ENCODE assay signal across 15 mouse cellular contexts in the genomic region with DNA sequence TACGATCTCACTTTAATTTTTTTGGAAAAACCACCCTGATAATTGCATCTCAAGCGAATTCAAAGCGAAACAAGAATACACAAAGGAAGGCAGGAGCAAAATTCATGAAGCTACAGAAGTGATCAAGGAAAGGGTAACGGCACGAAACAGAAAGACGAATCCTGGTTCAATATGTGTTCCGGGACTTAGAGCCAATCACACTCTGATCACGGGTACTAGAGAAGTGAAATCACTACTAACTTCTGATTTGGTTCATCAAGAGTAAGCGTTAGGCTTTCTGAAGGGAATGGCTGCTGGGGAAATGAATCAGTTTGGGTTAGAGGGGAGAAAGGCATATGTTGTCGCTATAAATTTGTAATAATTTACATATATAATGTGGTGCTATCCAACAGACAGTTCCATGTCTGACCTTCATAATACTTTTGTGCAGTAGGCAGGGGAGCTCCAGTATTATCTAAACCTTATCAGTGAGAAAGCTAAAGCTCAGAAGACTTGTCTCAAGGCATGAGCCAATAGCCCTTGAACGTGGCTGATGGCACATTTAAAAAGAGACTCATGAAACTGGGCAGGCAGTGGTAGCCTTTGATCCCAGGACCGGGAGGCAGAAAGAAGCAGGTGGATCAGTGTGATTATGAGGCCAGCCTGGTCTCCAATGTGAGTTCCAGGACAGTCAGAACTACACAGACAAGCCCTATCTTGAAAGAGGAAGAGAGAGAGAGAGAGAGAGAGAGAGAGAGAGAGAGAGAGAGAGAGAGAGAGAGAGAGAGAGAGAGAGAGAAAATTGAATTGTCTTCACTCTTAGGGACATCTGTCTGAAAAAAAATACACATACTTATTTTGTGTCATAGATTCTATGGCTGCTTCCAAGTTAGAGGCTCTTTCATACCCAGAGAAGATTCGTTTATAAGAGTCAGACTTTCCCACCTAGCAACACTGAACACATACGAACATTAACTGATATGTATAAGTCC. TPM values are rescaled to one million over a fixed set of nuclear protein-coding genes. Genes with fewer than 3 reads are reported as not detected.
DNase-seq lines count a peak whose midpoint lies in the region; ATAC-seq and TF ChIP-seq lines count a peak whose summit lies in the region.
"Had no signal": no experiment of that assay in that cellular context is flagged by ENCODE, and none has a peak within 500 bp of the region (broad histone marks: within the 10 kb centered on the region; RNA-seq: fewer than 3 reads in every experiment).

No protein-coding gene starts in this region.

- intact Hi-C loops in gastrocnemius, adult 2 months (cut with DNase I), result no loop called here

- DNase-seq in gastrocnemius, adult 2 months, result no peak
- no peak for DNase-seq in gastrocnemius, adult 8-10 months (ENCODE audit: low spot score in 2 of 2)
- DNase-seq in stomach, postnatal 0 days (ENCODE audit: low spot score), result no peak
- DNase-seq in liver, embryonic 14.5 days (ENCODE audit: low read depth in 3 of 3, low spot score in 3 of 3), result peak; percentile 61 to 66 (median 63)
- DNase-seq in hindbrain, embryonic 11.5 days (ENCODE audit: low spot score), result no peak
- no peak for DNase-seq in lung, postnatal 25 days (ENCODE audit: low spot score)
- no peak for DNase-seq in left cerebral cortex, adult 8-10 months (ENCODE audit: low spot score in 2 of 2)
- DNase-seq: cerebellum, postnatal 14 days had no signal

- H3K27ac ChIP-seq in gastrocnemius, adult 2 months, result peak overlapping the region; percentile 38; the same call in 1 of the 2 replicates
- H3K27ac ChIP-seq in stomach, embryonic 15.5 days, result peak overlapping the region; percentile 21; the same call in 1 of the 2 replicates
- no peak overlapping the region for H3K27ac ChIP-seq in stomach, postnatal 0 days (replicated peaks)
- H3K27ac ChIP-seq in liver, embryonic 14.5 days, result peak overlapping the region; percentile 93
- no peak overlapping the region for H3K27ac ChIP-seq in hindbrain, embryonic 11.5 days (ENCODE audit: low read depth, low read length)
- H3K27ac ChIP-seq: embryonic facial prominence, embryonic 12.5 days; hindbrain, embryonic 14.5 days; neural tube, embryonic 13.5 days had no signal

- no peaks in the 10 kb centered on the region for H3K27me3 ChIP-seq in stomach, embryonic 15.5 days (replicated peaks)
- no peaks in the 10 kb centered on the region for H3K27me3 ChIP-seq in stomach, postnatal 0 days (ENCODE audit: control insufficient read depth, insufficient read depth, low read length)
- no peaks in the 10 kb centered on the region for H3K27me3 ChIP-seq in liver, embryonic 14.5 days (ENCODE audit: control insufficient read depth, insufficient read depth, low read length)
- no peaks in the 10 kb centered on the region for H3K27me3 ChIP-seq in hindbrain, embryonic 11.5 days (ENCODE audit: control insufficient read depth, insufficient read depth, low read length)
- H3K27me3 ChIP-seq: CH12.LX; embryonic facial prominence, embryonic 12.5 days; megakaryocyte, embryonic 14.5 days; neural tube, embryonic 13.5 days had no signal

- no peak for TF ChIP-seq CTCF in gastrocnemius, adult 2 months (IDR thresholded peaks at IDR 0.05)
- TF ChIP-seq CTCF in stomach, postnatal 0 days (IDR thresholded peaks at IDR 0.05; ENCODE audit: low read depth), result no peak
- TF ChIP-seq CTCF in liver, embryonic 14.5 days (IDR thresholded peaks at IDR 0.05; ENCODE audit: low read depth), result no peak

- ATAC-seq in stomach, embryonic 15.5 days (ENCODE audit: insufficient read depth, low FRiP score, low read depth), result no peak; the same call in 1 of the 2 replicates
- ATAC-seq in stomach, postnatal 0 days (ENCODE audit: low FRiP score, low TSS enrichment), result no peak
- ATAC-seq in liver, embryonic 14.5 days (ENCODE audit: insufficient read depth), result peak; percentile 47
- no peak for ATAC-seq in hindbrain, embryonic 11.5 days (ENCODE audit: low FRiP score)
- ATAC-seq: forebrain, embryonic 14.5 days had no signal

- H3K9me3 ChIP-seq in stomach, embryonic 15.5 days, result no peaks in the 10 kb centered on the region
- H3K9me3 ChIP-seq in stomach, postnatal 0 days (ENCODE audit: control insufficient read depth, low read length), result no peaks in the 10 kb centered on the region
- H3K9me3 ChIP-seq in liver, embryonic 14.5 days (ENCODE audit: control insufficient read depth, low read length), result no peaks in the 10 kb centered on the region
- H3K9me3 ChIP-seq in hindbrain, embryonic 11.5 days (ENCODE audit: control insufficient read depth, low read length), result no peaks in the 10 kb centered on the region
- H3K9me3 ChIP-seq: embryonic facial prominence, embryonic 12.5 days; megakaryocyte, embryonic 14.5 days; neural tube, embryonic 13.5 days had no signal

- H3K36me3 ChIP-seq in stomach, embryonic 15.5 days, result no peaks in the 10 kb centered on the region
- H3K36me3 ChIP-seq in stomach, postnatal 0 days (ENCODE audit: control insufficient read depth, insufficient read depth, low read length), result no peaks in the 10 kb centered on the region
- no peaks in the 10 kb centered on the region for H3K36me3 ChIP-seq in liver, embryonic 14.5 days (replicated peaks; ENCODE audit: control insufficient read depth, insufficient read depth, low read depth)
- no peaks in the 10 kb centered on the region for H3K36me3 ChIP-seq in hindbrain, embryonic 11.5 days (ENCODE audit: control insufficient read depth, insufficient read depth, low read length)

- no peak for TF ChIP-seq EP300 in stomach, postnatal 0 days (optimal IDR thresholded peaks at IDR 0.05)
- peak; percentile 37; the same call in 1 of the 2 replicates for TF ChIP-seq EP300 in liver, embryonic 14.5 days (IDR thresholded peaks at IDR 0.05; ENCODE audit: low read depth)

- peak overlapping the region; percentile 29; the same call in 1 of the 2 replicates for H3K4me3 ChIP-seq in gastrocnemius, adult 2 months
- H3K4me3 ChIP-seq in stomach, embryonic 15.5 days (replicated peaks), result no peak overlapping the region
- no peak overlapping the region for H3K4me3 ChIP-seq in stomach, postnatal 0 days (ENCODE audit: low read depth, low read length)
- H3K4me3 ChIP-seq in liver, embryonic 14.5 days (ENCODE audit: insufficient read depth in 1 of 2, low read depth in 2 of 2, low read length in 2 of 2), result peak overlapping the region; percentile 24 to 44; a peak in 3 of 4 replicates
- no peak overlapping the region for H3K4me3 ChIP-seq in hindbrain, embryonic 11.5 days (ENCODE audit: low read depth, low read length)
- H3K4me3 ChIP-seq: embryonic facial prominence, embryonic 12.5 days; neural tube, embryonic 13.5 days had no signal

- H3K4me1 ChIP-seq in stomach, embryonic 15.5 days, result peaks cover 9% of the 10 kb centered on the region
- no peaks in the 10 kb centered on the region for H3K4me1 ChIP-seq in stomach, postnatal 0 days (replicated peaks; ENCODE audit: control insufficient read depth, insufficient read depth)
- peaks cover 49 to 52% of the 10 kb centered on the region in 2 experiments for H3K4me1 ChIP-seq in liver, embryonic 14.5 days (replicated peaks; ENCODE audit: control insufficient read depth in 2 of 2, insufficient read depth in 2 of 2, low read length in 1 of 2)
- no peaks in the 10 kb centered on the region for H3K4me1 ChIP-seq in hindbrain, embryonic 11.5 days (replicated peaks; ENCODE audit: control insufficient read depth, insufficient read depth, low read length)
- H3K4me1 ChIP-seq: embryonic facial prominence, embryonic 12.5 days had no signal

- no peak overlapping the region for H3K9ac ChIP-seq in stomach, embryonic 15.5 days
- no peak overlapping the region for H3K9ac ChIP-seq in stomach, postnatal 0 days (ENCODE audit: low read length)
- H3K9ac ChIP-seq in liver, embryonic 14.5 days (replicated peaks), result peak overlapping the region; percentile 66
- no peak overlapping the region for H3K9ac ChIP-seq in hindbrain, embryonic 11.5 days (ENCODE audit: low read depth, low read length)
- H3K9ac ChIP-seq: embryonic facial prominence, embryonic 12.5 days; hindbrain, embryonic 14.5 days; neural tube, embryonic 13.5 days had no signal

- WGBS in stomach, embryonic 15.5 days, result 87% methylated on average over 14 of the region's 14 CpGs
- WGBS in stomach, postnatal 0 days, result 85% methylated on average over 14 of the region's 14 CpGs
- 48% methylated on average over 14 of the region's 14 CpGs for WGBS in liver, embryonic 14.5 days (ENCODE audit: insufficient replicate concordance)
- 94% methylated on average over 14 of the region's 14 CpGs for WGBS in hindbrain, embryonic 11.5 days

- H3K4me2 ChIP-seq in stomach, embryonic 15.5 days, result no peak overlapping the region
- no peak overlapping the region for H3K4me2 ChIP-seq in stomach, postnatal 0 days (replicated peaks; ENCODE audit: low read depth)
- peak overlapping the region; percentile 77 for H3K4me2 ChIP-seq in liver, embryonic 14.5 days (ENCODE audit: low read depth)
- no peak overlapping the region for H3K4me2 ChIP-seq in hindbrain, embryonic 11.5 days (replicated peaks; ENCODE audit: low read depth, low read length)
- H3K4me2 ChIP-seq: embryonic facial prominence, embryonic 12.5 days; hindbrain, embryonic 14.5 days; neural tube, embryonic 13.5 days had no signal

RNA-seq across cellular contexts. Expression of a gene that starts 34.0 kb away (rescaled TPM):
- total RNA-seq in gastrocnemius, adult 2 months (2021), result 10 to 100 TPM; 19.3 to 28.5 TPM
- 10 to 100 TPM; 14.2 to 23.0 (median 17.6) TPM for total RNA-seq in gastrocnemius, adult 8-10 months (2022)
- polyA plus RNA-seq in stomach, embryonic 15.5 days (2015; fragmentation: Nextera tagmentation; extraction: Ambion mirVana), result 9.1 and 9.2 TPM in 2 replicates
- 4.6 TPM in 2 replicates for polyA plus RNA-seq in stomach, postnatal 0 days (2015; fragmentation: Nextera tagmentation; extraction: Ambion mirVana)
- polyA plus RNA-seq in liver, embryonic 14.5 days (2012; rRNA removed), result 0.90 and 1.3 TPM in 2 replicates
- 1.8 and 2.5 TPM in 2 replicates for polyA plus RNA-seq in liver, embryonic 14.5 days (2014; fragmentation: Nextera tagmentation; extraction: Ambion mirVana)
- 14.1 and 17.2 TPM in 2 replicates for polyA plus RNA-seq in hindbrain, embryonic 11.5 days (2014; fragmentation: Nextera tagmentation; extraction: Ambion mirVana)
- total RNA-seq in left cerebral cortex, adult 8-10 months (2022), result 1 to 10 TPM; 4.5 to 6.6 (median 5.5) TPM

Comparison
In these comparisons a context has a peak if more than half of its experiments do, and no peak if none do; other contexts are left out.
1. H3K27ac ChIP-seq: peak in gastrocnemius, adult 2 months (single experiment), stomach, embryonic 15.5 days (single experiment) and liver, embryonic 14.5 days (single experiment); none in stomach, postnatal 0 days (single experiment) and hindbrain, embryonic 11.5 days (single experiment).
2. DNase-seq: peak in liver, embryonic 14.5 days (3 of 3); none in gastrocnemius, adult 2 months (single experiment), gastrocnemius, adult 8-10 months (0 of 2), stomach, postnatal 0 days (single experiment), hindbrain, embryonic 11.5 days (single experiment), lung, postnatal 25 days (single experiment) and left cerebral cortex, adult 8-10 months (0 of 2).
3. H3K4me3 ChIP-seq: peak in gastrocnemius, adult 2 months (single experiment) and liver, embryonic 14.5 days (2 of 2); none in stomach, embryonic 15.5 days (single experiment), stomach, postnatal 0 days (single experiment) and hindbrain, embryonic 11.5 days (single experiment).